Mouse (Mus musculus) hindbrain, embryonic 13.5 days (tissue): ENCODE results near the gene 1500011B03Rik. TPM values are rescaled to one million over a fixed set of nuclear protein-coding genes. Genes with fewer than 3 reads are reported as not detected.

Source experiments
- ATAC-seq: fragments of 200-750 bp; cut with Nextera tagmentation; 2 replicates; pipeline ENCODE4 v1.8.0; 2017; ENCODE audit warnings: moderate TSS enrichment; ENCODE audit not compliant: low FRiP score
- H3K27ac ChIP-seq: fragments of 300-500 bp; sonication (generic); 2 replicates; pipeline ENCODE4 v1.5.1; 2015; ENCODE audit warnings: inconsistent platforms, mild to moderate bottlenecking, moderate library complexity
- H3K27me3 ChIP-seq: fragments of 300-500 bp; sonication (generic); 2 replicates; pipeline ENCODE4 v1.6.1; 2015; ENCODE audit warnings: mild to moderate bottlenecking, inconsistent platforms
- H3K36me3 ChIP-seq: fragments of 300-500 bp; sonication (generic); 2 replicates; pipeline ENCODE4 v1.6.1; 2015; ENCODE audit warnings: mild to moderate bottlenecking, inconsistent platforms
- H3K4me1 ChIP-seq: fragments of 300-500 bp; sonication (generic); replicated peaks from 2 replicates; pipeline ENCODE4 v1.6.1; 2015; ENCODE audit warnings: inconsistent platforms
- H3K4me2 ChIP-seq: fragments of 300-500 bp; sonication (generic); 2 replicates; pipeline ENCODE4 v1.6.1; 2015; ENCODE audit warnings: inconsistent platforms, mild to moderate bottlenecking, moderate library complexity
- H3K4me3 ChIP-seq: fragments of 300-500 bp; sonication (generic); 2 replicates; pipeline ENCODE4 v1.5.1; 2015; ENCODE audit warnings: mild to moderate bottlenecking, inconsistent platforms
- H3K9ac ChIP-seq: fragments of 300-500 bp; sonication (generic); 2 replicates; pipeline ENCODE4 v1.6.1; 2015; ENCODE audit warnings: mild to moderate bottlenecking, inconsistent platforms
- H3K9me3 ChIP-seq: fragments of 300-500 bp; sonication (generic); 2 replicates; pipeline ENCODE4 v1.6.1; 2016; ENCODE audit warnings: inconsistent platforms
- WGBS: fragments of 180-500 bp; shearing (Covaris S2); methylation state at CpG from one replicate; pipeline ENCODE4 v1.1.7; 2015; 5-methylcytosine and 5-hydroxymethylcytosine counted together
- polyA plus RNA-seq: library from polyadenylated mRNA; unstranded; fragments of >200 nt; fragmentation: Nextera tagmentation; extraction: Ambion mirVana; gene quantifications from 2 replicates; pipeline ENCODE4 v1.2.1, GENCODE M21; 2015

Gene 1500011B03Rik
- polyA plus RNA-seq, 1 experiment from 2014 or later: 261 TPM

- H3K4me1 ChIP-seq: peaks cover 5% of the 10 kb centered on the region
- H3K27me3 ChIP-seq: no peaks in the 10 kb centered on the region
- no peak overlapping the region for H3K9ac ChIP-seq
- H3K4me3 ChIP-seq: no peak overlapping the region
- H3K9me3 ChIP-seq: no peaks in the 10 kb centered on the region
- H3K36me3 ChIP-seq: no peaks in the 10 kb centered on the region
- H3K4me2 ChIP-seq: no peak overlapping the region
- 75% methylated on average over 12 of the region's 12 CpGs for WGBS
- no peak for ATAC-seq
- no peak overlapping the region for H3K27ac ChIP-seq
These were observed 13.6 kb upstream of the 1500011B03Rik start for GRCm38 (mm10) chr5:114836886-114837285.

- Histone ChIP-seq H3K27ac (no peak overlapping the region), H3K4me3 (no peak overlapping the region), H3K27me3 (no peaks in the 10 kb centered on the region), H3K4me1 (peaks cover 9% of the 10 kb centered on the region), H3K9me3 (no peaks in the 10 kb centered on the region), H3K9ac (no peak overlapping the region), H3K36me3 (no peaks in the 10 kb centered on the region), H3K4me2 (no peak overlapping the region)
- no peak for ATAC-seq
- whole genome bisulfite sequencing: 73% methylated on average over 3 of the region's 3 CpGs
These were observed 6.5 kb upstream of the 1500011B03Rik start for GRCm38 (mm10) chr5:114829740-114830139.

GRCm38 (mm10) chr5:114827427-114827826 lies 4.2 kb upstream of the 1500011B03Rik start:
- peaks cover 16% of the 10 kb centered on the region for H3K4me1 ChIP-seq
- WGBS: 90% methylated on average over 12 of the region's 12 CpGs
- no peak for ATAC-seq

GRCm38 (mm10) chr5:114825978-114826691 lies 2.9 kb upstream of the 1500011B03Rik start:
- Histone ChIP-seq H3K27me3 (no peaks in the 10 kb centered on the region), H3K27ac (peak overlapping the region; percentile 58), H3K36me3 (peaks cover 5% of the 10 kb centered on the region), H3K4me2 (peak overlapping the region; percentile 65), H3K4me1 (peaks cover 20% of the 10 kb centered on the region), H3K9ac (peak overlapping the region; percentile 67), H3K9me3 (no peaks in the 10 kb centered on the region), H3K4me3 (peak overlapping the region; percentile 39)
- 12% methylated on average over 27 of the region's 27 CpGs for WGBS
- ATAC-seq: peak; percentile 66

More at GRCm38 (mm10) chr5:114827427-114827826, 4.2 kb upstream of the 1500011B03Rik start:
- no peaks in the 10 kb centered on the region for H3K27me3 ChIP-seq
- no peak overlapping the region for H3K4me3 ChIP-seq
- H3K27ac ChIP-seq: no peak overlapping the region
- H3K4me2 ChIP-seq: no peak overlapping the region
- H3K9ac ChIP-seq: no peak overlapping the region
- H3K36me3 ChIP-seq: no peaks in the 10 kb centered on the region
- no peaks in the 10 kb centered on the region for H3K9me3 ChIP-seq

- Histone ChIP-seq H3K4me2 (no peak overlapping the region), H3K9ac (no peak overlapping the region)
- ATAC-seq: no peak
These were observed 929 bp upstream of the 1500011B03Rik start for GRCm38 (mm10) chr5:114824197-114824596.

GRCm38 (mm10) chr5:114818124-114818523 lies 5.1 kb downstream of the 1500011B03Rik start:
- no peak for ATAC-seq
- H3K27ac ChIP-seq: no peak overlapping the region
- peaks cover 9% of the 10 kb centered on the region for H3K4me1 ChIP-seq
- H3K36me3 ChIP-seq: peaks cover 10% of the 10 kb centered on the region
- WGBS: 67% methylated on average over 11 of the region's 11 CpGs
- no peak overlapping the region for H3K4me2 ChIP-seq
- no peak overlapping the region for H3K4me3 ChIP-seq
- no peaks in the 10 kb centered on the region for H3K9me3 ChIP-seq
- H3K9ac ChIP-seq: no peak overlapping the region
- no peaks in the 10 kb centered on the region for H3K27me3 ChIP-seq

More at GRCm38 (mm10) chr5:114824197-114824596, 929 bp upstream of the 1500011B03Rik start:
- no peaks in the 10 kb centered on the region for H3K9me3 ChIP-seq
- peaks cover 20% of the 10 kb centered on the region for H3K4me1 ChIP-seq
- peaks cover 5% of the 10 kb centered on the region for H3K36me3 ChIP-seq
- H3K4me3 ChIP-seq: no peak overlapping the region
- WGBS: 20% methylated on average over 9 of the region's 9 CpGs
- no peaks in the 10 kb centered on the region for H3K27me3 ChIP-seq
- peak overlapping the region; percentile 2; the same call in 1 of the 2 replicates for H3K27ac ChIP-seq

- H3K4me1 ChIP-seq: peaks cover 17% of the 10 kb centered on the region
- ATAC-seq: no peak
- no peak overlapping the region for H3K9ac ChIP-seq
- peaks cover 13% of the 10 kb centered on the region for H3K36me3 ChIP-seq
- 66% methylated on average over 6 of the region's 6 CpGs for WGBS
- no peak overlapping the region for H3K4me3 ChIP-seq
- H3K4me2 ChIP-seq: no peak overlapping the region
- no peak overlapping the region for H3K27ac ChIP-seq
- H3K27me3 ChIP-seq: no peaks in the 10 kb centered on the region
- H3K9me3 ChIP-seq: no peaks in the 10 kb centered on the region
These were observed 6.7 kb downstream of the 1500011B03Rik start for GRCm38 (mm10) chr5:114816599-114816998.

GRCm38 (mm10) chr5:114813525-114814181 lies 9.6 kb downstream of the 1500011B03Rik start:
- WGBS: under 1% methylated on average over 42 of the region's 50 CpGs
- H3K27me3 ChIP-seq: no peaks in the 10 kb centered on the region
- peaks cover 36% of the 10 kb centered on the region for H3K4me1 ChIP-seq
- peak overlapping the region; percentile 98 for H3K27ac ChIP-seq
- no peaks in the 10 kb centered on the region for H3K9me3 ChIP-seq
- peaks cover 27% of the 10 kb centered on the region for H3K36me3 ChIP-seq
- H3K9ac ChIP-seq: peak overlapping the region; percentile 94
- peak overlapping the region; percentile 82 for H3K4me3 ChIP-seq
- ATAC-seq: peak; percentile 97
- H3K4me2 ChIP-seq: peak overlapping the region; percentile 61

GRCm38 (mm10) chr5:114809826-114810225 lies 13.4 kb downstream of the 1500011B03Rik start:
- Histone ChIP-seq H3K4me1 (peaks cover 49% of the 10 kb centered on the region), H3K9me3 (no peaks in the 10 kb centered on the region), H3K27me3 (no peaks in the 10 kb centered on the region), H3K27ac (no peak overlapping the region), H3K4me2 (no peak overlapping the region), H3K4me3 (no peak overlapping the region), H3K9ac (0 out of 2 replicates have a peak overlapping the region, but pooled peaks have one; percentile 15), H3K36me3 (peaks cover 59% of the 10 kb centered on the region)
- WGBS: 91% methylated on average over 5 of the region's 5 CpGs
- no peak for ATAC-seq

GRCm38 (mm10) chr5:114809181-114809756 lies 14.0 kb downstream of the 1500011B03Rik start:
- WGBS: 79% methylated on average over 10 of the region's 10 CpGs

GRCm38 (mm10) chr5:114808385-114808784 lies 14.9 kb downstream of the 1500011B03Rik start:
- H3K36me3 ChIP-seq: peaks cover 72% of the 10 kb centered on the region
- 87% methylated on average over 8 of the region's 8 CpGs for WGBS
- no peaks in the 10 kb centered on the region for H3K27me3 ChIP-seq
- H3K4me2 ChIP-seq: no peak overlapping the region
- ATAC-seq: no peak
- H3K9ac ChIP-seq: no peak overlapping the region
- no peaks in the 10 kb centered on the region for H3K9me3 ChIP-seq
- H3K4me3 ChIP-seq: no peak overlapping the region
- H3K27ac ChIP-seq: no peak overlapping the region
- peaks cover 49% of the 10 kb centered on the region for H3K4me1 ChIP-seq

More at GRCm38 (mm10) chr5:114809181-114809756, 14.0 kb downstream of the 1500011B03Rik start:
- Histone ChIP-seq H3K36me3 (peaks cover 63% of the 10 kb centered on the region), H3K9me3 (no peaks in the 10 kb centered on the region), H3K27ac (0 out of 2 replicates have a peak overlapping the region, but pooled peaks have one; percentile 41), H3K4me1 (peaks cover 49% of the 10 kb centered on the region), H3K9ac (peak overlapping the region; percentile 15; the same call in 1 of the 2 replicates), H3K4me3 (no peak overlapping the region), H3K27me3 (no peaks in the 10 kb centered on the region), H3K4me2 (no peak overlapping the region)
- no peak for ATAC-seq

GRCm38 (mm10) chr5:114807893-114808292 lies 15.4 kb downstream of the 1500011B03Rik start:
- ATAC-seq: no peak
- no peaks in the 10 kb centered on the region for H3K9me3 ChIP-seq
- 75% methylated on average over 6 of the region's 6 CpGs for WGBS
- peaks cover 77% of the 10 kb centered on the region for H3K36me3 ChIP-seq
- no peak overlapping the region for H3K4me3 ChIP-seq
- no peak overlapping the region for H3K27ac ChIP-seq
- H3K9ac ChIP-seq: no peak overlapping the region
- no peaks in the 10 kb centered on the region for H3K27me3 ChIP-seq
- peaks cover 48% of the 10 kb centered on the region for H3K4me1 ChIP-seq
- no peak overlapping the region for H3K4me2 ChIP-seq
